Mouse (Mus musculus): ENCODE data around the gene Arl3. TPM values are rescaled to one million over a fixed set of nuclear protein-coding genes. Genes with fewer than 3 reads are reported as not detected.

Arl3 gene
- polyA plus RNA-seq, 1 experiment from 2014 or later: 200 TPM

DNA sequence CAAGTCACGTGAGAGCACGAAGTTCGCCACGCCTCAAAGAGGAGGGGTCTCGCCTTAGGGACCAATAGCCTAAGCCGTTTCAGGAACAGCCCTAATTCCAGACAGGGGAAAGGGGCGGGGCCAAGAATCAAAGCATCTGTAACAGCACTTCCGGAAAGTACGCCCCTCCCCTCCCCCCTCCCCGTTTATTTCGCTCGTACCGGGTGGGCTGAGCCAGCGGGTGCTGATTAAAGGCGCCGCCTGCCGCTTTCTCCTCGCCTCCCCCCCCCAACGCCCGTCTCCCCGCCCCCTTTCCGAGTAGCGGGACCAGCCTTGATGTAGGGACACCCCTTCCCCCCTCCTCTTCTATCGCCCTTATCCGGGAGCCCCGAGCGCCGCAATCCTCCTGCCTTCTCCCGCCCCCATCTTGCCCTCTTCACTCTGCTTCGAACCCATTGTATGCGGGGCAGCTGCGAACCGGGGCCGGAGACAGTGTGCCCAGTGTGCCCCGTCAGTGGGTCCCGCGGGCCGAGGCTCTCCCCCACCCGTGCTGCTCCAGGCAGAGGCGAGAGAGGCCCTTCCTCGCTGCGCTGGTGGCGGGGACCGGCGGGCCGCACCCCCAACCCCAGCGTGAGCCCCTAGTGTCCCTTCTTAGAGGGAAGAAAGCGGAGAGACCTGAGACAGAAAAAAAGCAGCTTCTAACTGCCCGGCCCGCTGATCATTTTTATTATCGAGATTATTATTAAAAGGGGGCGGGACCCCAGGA, 73.0 kb downstream of the Arl3 start:
- Histone ChIP-seq H3K36me3 (replicated peaks) (peaks cover 10% of the 10 kb centered on the region), H3K4me3 (peak overlapping the region; percentile 96), H3K4me1 (peaks cover 39% of the 10 kb centered on the region), H3K27me3 (replicated peaks; ENCODE audit: low read depth, poor library complexity, severe bottlenecking) (no peaks in the 10 kb centered on the region), H3K27ac (replicated peaks) (peak overlapping the region; percentile 99), H3K9me3 (no peaks in the 10 kb centered on the region)
- under 1% methylated on average over 51 of the region's 52 CpGs for WGBS
- DNase-seq (ENCODE audit: low spot score): peak; percentile 99

DNA sequence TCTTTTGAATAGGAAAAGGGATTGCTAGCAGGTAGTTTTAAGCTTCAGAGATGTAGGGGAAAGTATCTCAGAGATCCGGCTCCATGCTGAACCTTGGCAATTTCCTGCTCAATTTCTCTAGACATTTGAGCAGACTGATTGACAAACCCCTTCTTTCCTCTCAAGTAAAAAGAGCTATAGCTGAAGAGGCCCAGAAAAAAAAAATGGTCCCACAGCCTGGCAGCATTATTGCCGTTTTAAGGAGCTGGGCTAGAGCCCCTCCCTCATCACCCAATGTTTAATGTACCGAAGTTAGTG, 73.5 kb downstream of the Arl3 start:
- Histone ChIP-seq H3K4me3 (peak overlapping the region; percentile 96), H3K27ac (replicated peaks) (peak overlapping the region; percentile 99), H3K27me3 (replicated peaks; ENCODE audit: low read depth, poor library complexity, severe bottlenecking) (no peaks in the 10 kb centered on the region), H3K36me3 (replicated peaks) (peaks cover 5% of the 10 kb centered on the region), H3K9me3 (no peaks in the 10 kb centered on the region), H3K4me1 (peaks cover 34% of the 10 kb centered on the region)
- no peak for DNase-seq (ENCODE audit: low spot score)
- 5% methylated on average over 3 of the region's 3 CpGs for WGBS

DNA sequence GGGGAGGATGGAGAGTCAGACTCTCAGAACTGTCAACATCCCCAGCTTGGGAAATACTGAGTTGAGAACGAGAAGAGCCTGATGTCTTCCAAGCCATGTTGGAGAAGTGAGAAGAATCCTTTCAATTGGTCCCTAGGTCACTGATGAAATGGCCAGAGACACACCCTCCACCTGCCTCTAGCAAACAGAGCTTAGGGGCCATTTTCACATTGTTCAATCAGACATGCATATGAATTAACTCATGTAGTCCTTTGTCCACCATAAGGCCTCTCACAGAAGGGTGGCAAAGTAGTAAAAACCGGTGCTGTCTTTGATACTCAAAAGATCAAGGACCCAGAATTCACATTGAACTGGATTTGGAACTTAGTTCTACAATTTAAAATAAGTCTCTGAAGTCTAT, 75.8 kb downstream of the Arl3 start:
- no peaks in the 10 kb centered on the region for H3K27me3 ChIP-seq (replicated peaks; ENCODE audit: low read depth, poor library complexity, severe bottlenecking)
- DNase-seq (ENCODE audit: low spot score): no peak
- H3K4me1 ChIP-seq: peaks cover 11% of the 10 kb centered on the region
- no peak overlapping the region for H3K4me3 ChIP-seq
- WGBS: 72% methylated on average over 2 of the region's 2 CpGs
- H3K36me3 ChIP-seq (replicated peaks): no peaks in the 10 kb centered on the region
- H3K9me3 ChIP-seq: no peaks in the 10 kb centered on the region
- H3K27ac ChIP-seq (replicated peaks): no peak overlapping the region

GRCm38 (mm10) chr19:46495136-46495535, 77.9 kb downstream of the Arl3 start:
- Histone ChIP-seq H3K27ac (replicated peaks) (no peak overlapping the region), H3K4me3 (no peak overlapping the region), H3K4me1 (peaks cover 15% of the 10 kb centered on the region), H3K27me3 (replicated peaks; ENCODE audit: low read depth, poor library complexity, severe bottlenecking) (no peaks in the 10 kb centered on the region), H3K9me3 (no peaks in the 10 kb centered on the region), H3K36me3 (replicated peaks) (no peaks in the 10 kb centered on the region)
- DNase-seq (ENCODE audit: low spot score): no peak
- 83% methylated on average over 8 of the region's 8 CpGs for WGBS

DNA sequence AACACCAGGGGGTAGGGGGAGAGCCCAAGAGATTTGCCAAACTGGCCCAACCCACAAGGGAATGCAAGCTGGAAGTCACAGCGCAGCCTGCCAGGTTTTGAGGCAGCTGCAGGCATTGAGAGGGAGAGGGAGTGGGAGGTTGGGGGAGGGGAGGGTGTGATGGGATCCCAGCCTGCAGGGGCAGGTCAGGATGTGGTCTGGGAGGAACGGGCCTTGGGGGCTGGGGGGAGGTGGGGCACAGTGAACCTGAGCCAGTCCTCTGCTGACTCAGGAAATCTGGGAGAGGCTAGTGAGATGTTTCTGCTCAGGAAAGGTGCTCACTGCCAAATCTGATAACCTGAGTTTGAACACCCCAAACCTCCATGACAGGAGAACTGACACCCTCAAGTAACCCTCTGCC, 82.4 kb downstream of the Arl3 start:
- Histone ChIP-seq H3K9me3 (no peaks in the 10 kb centered on the region), H3K4me1 (peaks cover 39% of the 10 kb centered on the region), H3K4me3 (no peak overlapping the region), H3K27ac (replicated peaks) (peak overlapping the region; percentile 67; the same call in 1 of the 2 replicates), H3K27me3 (replicated peaks; ENCODE audit: low read depth, poor library complexity, severe bottlenecking) (no peaks in the 10 kb centered on the region), H3K36me3 (replicated peaks) (peaks cover 21% of the 10 kb centered on the region)
- WGBS: 3% methylated on average over 2 of the region's 2 CpGs
- DNase-seq (ENCODE audit: low spot score): peak; percentile 66

DNA sequence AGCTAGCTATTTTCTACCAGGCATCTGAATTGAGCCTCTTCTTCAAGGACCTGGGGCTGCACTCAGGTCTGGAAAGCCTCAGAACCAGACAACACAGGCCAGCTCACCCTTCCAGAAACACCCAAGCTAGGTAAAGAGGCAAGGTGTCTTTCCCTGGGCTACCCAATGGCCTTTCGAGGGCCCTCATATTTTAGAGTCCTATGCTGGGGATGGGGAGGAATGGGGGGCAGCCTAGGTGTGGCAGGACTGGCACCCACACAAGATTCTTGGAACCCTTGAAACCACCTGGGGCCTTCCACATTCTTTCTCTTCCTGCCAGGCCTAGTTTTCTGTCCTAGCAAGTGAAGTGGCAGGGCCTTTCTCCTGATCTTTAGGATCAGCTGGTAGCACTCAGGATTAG, 83.5 kb downstream of the Arl3 start:
- no peaks in the 10 kb centered on the region for H3K9me3 ChIP-seq
- peaks cover 33% of the 10 kb centered on the region for H3K36me3 ChIP-seq (replicated peaks)
- no peaks in the 10 kb centered on the region for H3K27me3 ChIP-seq (replicated peaks; ENCODE audit: low read depth, poor library complexity, severe bottlenecking)
- no peak overlapping the region for H3K27ac ChIP-seq (replicated peaks)
- no peak overlapping the region for H3K4me3 ChIP-seq
- H3K4me1 ChIP-seq: peaks cover 51% of the 10 kb centered on the region
- no peak for DNase-seq (ENCODE audit: low spot score)
- WGBS: 97% methylated on average over 1 of the region's 1 CpGs

DNA sequence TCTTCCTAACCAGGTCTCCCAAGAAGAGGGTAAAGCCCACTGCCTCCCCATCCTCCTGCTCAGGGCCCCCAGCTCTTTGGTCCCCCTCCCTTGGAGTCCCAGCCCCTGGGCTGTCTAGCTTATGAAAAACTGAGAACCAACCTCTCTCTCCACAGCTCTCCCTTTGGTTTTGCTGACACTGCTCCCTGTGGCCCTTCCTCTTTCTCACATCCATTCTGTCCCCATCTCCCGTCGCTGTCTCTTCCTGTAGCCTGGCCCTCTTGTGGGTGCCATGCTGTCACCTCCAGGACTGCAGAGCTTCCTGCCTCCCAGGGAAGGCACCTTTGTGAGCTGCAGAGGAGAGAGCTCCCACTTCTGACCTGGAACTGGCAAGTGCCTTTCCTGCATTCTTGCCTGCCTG, 86.3 kb downstream of the Arl3 start:
- Histone ChIP-seq H3K36me3 (replicated peaks) (peaks cover 43% of the 10 kb centered on the region), H3K4me3 (no peak overlapping the region), H3K9me3 (no peaks in the 10 kb centered on the region), H3K4me1 (peaks cover 79% of the 10 kb centered on the region), H3K27me3 (replicated peaks; ENCODE audit: low read depth, poor library complexity, severe bottlenecking) (no peaks in the 10 kb centered on the region), H3K27ac (replicated peaks) (no peak overlapping the region)
- DNase-seq (ENCODE audit: low spot score): no peak
- WGBS: 69% methylated on average over 2 of the region's 2 CpGs

DNA sequence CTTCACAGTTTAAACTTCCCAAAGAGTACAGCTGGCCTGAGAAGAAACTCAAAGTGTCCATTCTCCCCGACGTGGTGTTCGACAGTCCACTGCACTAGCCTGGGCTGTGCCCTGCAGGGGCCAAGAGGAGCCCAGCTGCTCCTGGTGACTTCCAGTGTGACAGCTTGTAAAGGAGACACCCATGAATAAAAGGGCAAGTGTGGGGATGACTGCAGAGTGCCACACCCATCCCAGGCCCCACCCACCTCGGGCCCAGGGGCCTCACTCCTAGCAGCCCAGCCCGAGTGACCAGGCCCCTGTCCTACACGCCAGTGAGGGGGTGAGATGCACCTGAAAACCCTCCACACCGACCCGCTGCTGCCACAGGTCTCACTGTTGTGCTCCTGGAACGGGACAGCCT, 87.2 kb downstream of the Arl3 start:
- no peak overlapping the region for H3K4me3 ChIP-seq
- no peak for DNase-seq (ENCODE audit: low spot score)
- no peaks in the 10 kb centered on the region for H3K27me3 ChIP-seq (replicated peaks; ENCODE audit: low read depth, poor library complexity, severe bottlenecking)
- peaks cover 86% of the 10 kb centered on the region for H3K4me1 ChIP-seq
- H3K9me3 ChIP-seq: no peaks in the 10 kb centered on the region
- H3K36me3 ChIP-seq (replicated peaks): peaks cover 43% of the 10 kb centered on the region
- H3K27ac ChIP-seq (replicated peaks): no peak overlapping the region
- 73% methylated on average over 9 of the region's 9 CpGs for WGBS

- peaks cover 87% of the 10 kb centered on the region for H3K4me1 ChIP-seq
- H3K9me3 ChIP-seq: no peaks in the 10 kb centered on the region
- peak overlapping the region; percentile 68 for H3K27ac ChIP-seq (replicated peaks)
- H3K27me3 ChIP-seq (replicated peaks; ENCODE audit: low read depth, poor library complexity, severe bottlenecking): no peaks in the 10 kb centered on the region
- WGBS: 76% methylated on average over 5 of the region's 5 CpGs
- no peak for DNase-seq (ENCODE audit: low spot score)
- H3K4me3 ChIP-seq: no peak overlapping the region
- H3K36me3 ChIP-seq (replicated peaks): peaks cover 55% of the 10 kb centered on the region
Observed at GRCm38 (mm10) chr19:46484518-46484917, 88.5 kb downstream of the Arl3 start.

DNA sequence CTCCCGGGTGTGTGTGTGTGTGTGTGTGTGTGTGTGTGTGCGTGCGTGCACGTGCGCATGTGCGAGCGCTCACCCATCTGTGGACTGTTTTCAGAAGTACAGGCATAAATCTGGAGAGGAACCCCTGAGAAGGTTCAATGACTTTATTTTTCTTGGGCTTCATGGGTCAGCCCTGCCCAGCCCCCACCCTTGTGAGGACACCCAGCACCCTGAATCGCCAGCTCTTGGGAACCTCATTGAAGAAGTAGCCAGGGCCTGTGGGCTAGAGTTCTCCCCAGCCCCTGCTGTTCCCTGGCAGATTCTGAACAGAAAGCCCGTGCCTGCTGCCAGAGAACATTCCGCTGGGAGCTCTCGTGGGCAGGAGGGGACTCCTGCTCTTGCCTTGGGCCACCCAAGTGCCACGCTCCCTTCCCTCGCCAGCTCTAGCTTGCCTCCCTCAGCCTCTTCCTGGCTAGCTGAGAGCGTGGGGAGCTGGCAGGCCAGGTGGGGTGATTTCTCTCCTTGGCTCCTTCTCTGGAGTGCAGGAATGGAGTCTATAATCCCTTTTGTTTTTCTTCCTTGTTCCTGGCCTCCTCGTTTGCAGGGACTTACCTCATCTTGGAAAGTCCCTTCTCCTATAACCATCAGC, 89.2 kb downstream of the Arl3 start:
- Histone ChIP-seq H3K36me3 (replicated peaks) (peaks cover 62% of the 10 kb centered on the region), H3K4me1 (peaks cover 89% of the 10 kb centered on the region), H3K27me3 (replicated peaks; ENCODE audit: low read depth, poor library complexity, severe bottlenecking) (no peaks in the 10 kb centered on the region), H3K9me3 (no peaks in the 10 kb centered on the region), H3K27ac (replicated peaks) (peak overlapping the region; percentile 68), H3K4me3 (no peak overlapping the region)
- 77% methylated on average over 15 of the region's 15 CpGs for WGBS
- no peak for DNase-seq (ENCODE audit: low spot score)

GRCm38 (mm10) chr19:46482896-46483516, 90.0 kb downstream of the Arl3 start:
- Histone ChIP-seq H3K36me3 (replicated peaks) (peaks cover 70% of the 10 kb centered on the region), H3K4me3 (no peak overlapping the region), H3K27ac (replicated peaks) (peak overlapping the region; percentile 76), H3K4me1 (peaks cover 97% of the 10 kb centered on the region), H3K27me3 (replicated peaks; ENCODE audit: low read depth, poor library complexity, severe bottlenecking) (no peaks in the 10 kb centered on the region), H3K9me3 (no peaks in the 10 kb centered on the region)
- DNase-seq (ENCODE audit: low spot score): no peak
- WGBS: 34% methylated on average over 17 of the region's 17 CpGs

DNA sequence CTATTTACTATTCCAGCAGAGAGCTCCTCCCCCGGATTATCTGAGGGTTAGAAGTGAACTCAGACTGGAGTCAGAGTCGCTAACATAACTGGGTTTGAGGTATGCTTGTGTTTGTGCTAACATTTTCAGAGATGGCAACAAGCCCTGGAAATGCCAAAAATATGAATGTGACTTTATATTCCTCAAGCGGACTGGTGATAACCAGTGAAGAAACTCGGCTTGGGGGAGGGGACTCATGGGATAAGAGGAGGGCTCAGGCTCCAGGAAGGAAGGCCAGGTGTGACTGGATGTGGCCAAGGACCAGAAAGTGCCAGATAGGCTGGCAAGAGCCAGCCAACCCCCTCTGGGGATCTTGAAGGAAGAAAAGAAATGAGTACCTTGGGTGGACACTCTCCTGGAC, 91.2 kb downstream of the Arl3 start:
- WGBS: 23% methylated on average over 4 of the region's 4 CpGs
- no peak overlapping the region for H3K4me3 ChIP-seq
- H3K9me3 ChIP-seq: no peaks in the 10 kb centered on the region
- no peaks in the 10 kb centered on the region for H3K27me3 ChIP-seq (replicated peaks; ENCODE audit: low read depth, poor library complexity, severe bottlenecking)
- no peak for DNase-seq (ENCODE audit: low spot score)
- H3K4me1 ChIP-seq: peaks cover 99% of the 10 kb centered on the region
- H3K27ac ChIP-seq (replicated peaks): peak overlapping the region; percentile 37
- H3K36me3 ChIP-seq (replicated peaks): peaks cover 73% of the 10 kb centered on the region

- WGBS: 22% methylated on average over 3 of the region's 3 CpGs
- H3K4me1 ChIP-seq: peaks cover 95% of the 10 kb centered on the region
- H3K9me3 ChIP-seq: no peaks in the 10 kb centered on the region
- H3K27ac ChIP-seq (replicated peaks): peak overlapping the region; percentile 37; the same call in 1 of the 2 replicates
- H3K36me3 ChIP-seq (replicated peaks): peaks cover 69% of the 10 kb centered on the region
- DNase-seq (ENCODE audit: low spot score): no peak
- H3K27me3 ChIP-seq (replicated peaks; ENCODE audit: low read depth, poor library complexity, severe bottlenecking): no peaks in the 10 kb centered on the region
- no peak overlapping the region for H3K4me3 ChIP-seq
Observed at GRCm38 (mm10) chr19:46481352-46481751, 91.6 kb downstream of the Arl3 start.

Measured in embryonic facial prominence, embryonic 10.5 days (tissue).